Mouse (Mus musculus): ENCODE results near the gene Nrg3.

DNA sequence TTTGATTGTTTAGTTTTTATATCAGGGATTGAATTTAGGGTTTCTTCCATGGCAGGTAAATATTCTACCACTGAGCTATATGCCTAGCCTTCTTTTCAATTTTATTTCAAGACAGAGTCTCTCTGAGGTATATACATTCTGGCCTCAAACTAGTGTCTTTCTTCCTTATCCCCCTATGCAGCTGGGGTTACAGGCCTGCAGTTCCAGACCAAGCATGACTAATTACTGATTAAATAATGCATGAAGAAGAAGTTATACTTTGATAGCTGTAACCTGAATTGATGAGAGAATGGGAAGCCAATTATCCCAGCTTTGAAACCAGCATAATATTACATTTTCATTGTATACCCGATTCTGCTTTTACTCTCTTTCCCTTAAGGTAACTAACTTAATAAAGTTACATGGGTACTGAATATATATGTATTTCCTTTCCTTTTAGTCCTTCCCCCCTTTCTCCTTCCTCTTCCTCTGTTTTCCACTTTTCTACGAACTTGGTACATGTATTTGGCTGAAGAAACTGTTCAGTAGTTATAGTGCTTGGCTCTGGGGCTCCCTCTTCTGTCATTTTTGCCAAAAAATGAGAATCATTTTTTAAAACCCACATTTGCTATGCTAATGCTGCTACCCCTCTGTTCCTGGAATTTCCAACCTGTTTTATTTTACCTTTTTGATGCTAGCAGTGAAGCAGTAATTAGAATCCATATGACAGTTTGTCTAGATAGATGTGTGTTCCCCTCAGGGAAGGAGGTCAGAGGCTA lies 843.8 kb downstream of the Nrg3 start:
- TF ChIP-seq GATA1 (IDR thresholded peaks at IDR 0.05; ENCODE audit: low read length): no peak
- no peak for TF ChIP-seq TAL1 (IDR thresholded peaks at IDR 0.05; ENCODE audit: low read length)

All from erythroblast, embryonic 14.5 days (primary cell).